Mouse (Mus musculus) liver, adult (tissue): ENCODE data around the gene Hinfp.

Experiments used
- GATA4 ChIP-seq: IDR thresholded peaks from 2 replicates; pipeline ENCODE4 v1.6.1; 2014; ENCODE audit warnings: mild to moderate bottlenecking, low read length; ENCODE audit not compliant: insufficient replicate concordance

Hinfp gene

DNA sequence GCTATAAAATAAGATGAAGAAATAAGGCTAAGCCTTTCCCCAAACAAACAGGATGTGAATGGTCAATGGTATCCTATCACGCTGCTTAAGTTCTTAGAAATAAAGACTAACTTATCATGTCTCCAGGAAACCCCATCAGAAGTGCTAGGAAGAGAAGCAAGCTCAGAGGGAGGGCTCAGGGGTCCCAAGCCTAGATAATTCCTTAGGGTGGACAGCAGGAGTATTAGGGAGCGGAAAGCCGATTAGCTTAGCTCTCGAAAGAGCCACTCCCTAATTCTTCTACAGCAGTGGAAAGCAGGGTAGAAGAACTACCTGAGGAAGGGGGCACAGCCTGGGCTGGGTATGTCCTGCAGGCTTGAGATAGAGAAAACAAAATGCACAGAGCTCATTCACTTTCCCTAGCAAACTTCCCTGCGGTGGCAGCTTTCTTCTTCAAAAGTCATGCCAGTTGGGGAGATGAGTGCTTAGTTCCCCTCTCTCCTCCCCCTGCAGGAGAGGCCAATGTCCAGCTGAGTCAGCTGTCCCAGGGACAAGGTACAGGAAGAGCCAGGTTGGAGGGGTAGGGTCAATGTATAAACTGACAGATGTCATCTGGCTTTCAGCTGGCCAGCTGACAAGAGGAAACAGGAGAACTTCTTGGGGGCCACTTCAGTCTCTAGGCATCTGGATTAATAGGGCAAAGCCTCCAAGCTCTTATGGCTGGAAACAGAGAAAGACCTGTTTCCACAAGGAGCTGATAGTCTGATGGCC, 12.8 kb upstream of the Hinfp start:
- no peak for TF ChIP-seq GATA4

- no peak for TF ChIP-seq GATA4
Observed at GRCm38 (mm10) chr9:44317452-44317851, 12.0 kb upstream of the Hinfp start.

DNA sequence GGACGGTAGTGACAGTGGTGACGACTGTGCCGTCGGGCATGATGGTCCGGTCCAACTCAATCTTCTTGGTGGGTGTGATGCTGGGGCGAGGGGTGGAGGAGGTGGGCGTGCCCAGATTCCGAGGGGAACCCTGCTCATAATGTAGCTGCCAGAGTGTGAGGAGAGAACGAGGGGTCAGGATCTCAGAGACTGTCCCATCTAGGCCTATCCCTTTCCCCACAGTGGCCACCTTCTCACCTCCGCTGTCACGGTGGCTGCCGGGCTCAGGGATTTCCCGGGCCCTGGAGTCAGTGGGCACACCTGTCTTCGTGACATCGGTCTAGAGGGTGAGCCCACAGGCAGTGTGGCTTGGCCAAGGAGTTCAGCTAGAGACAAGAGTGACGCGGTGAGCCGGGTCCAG, 9.4 kb upstream of the Hinfp start:
- TF ChIP-seq GATA4, result no peak

- no peak for TF ChIP-seq GATA4
Observed at GRCm38 (mm10) chr9:44314257-44314547, 8.7 kb upstream of the Hinfp start.

DNA sequence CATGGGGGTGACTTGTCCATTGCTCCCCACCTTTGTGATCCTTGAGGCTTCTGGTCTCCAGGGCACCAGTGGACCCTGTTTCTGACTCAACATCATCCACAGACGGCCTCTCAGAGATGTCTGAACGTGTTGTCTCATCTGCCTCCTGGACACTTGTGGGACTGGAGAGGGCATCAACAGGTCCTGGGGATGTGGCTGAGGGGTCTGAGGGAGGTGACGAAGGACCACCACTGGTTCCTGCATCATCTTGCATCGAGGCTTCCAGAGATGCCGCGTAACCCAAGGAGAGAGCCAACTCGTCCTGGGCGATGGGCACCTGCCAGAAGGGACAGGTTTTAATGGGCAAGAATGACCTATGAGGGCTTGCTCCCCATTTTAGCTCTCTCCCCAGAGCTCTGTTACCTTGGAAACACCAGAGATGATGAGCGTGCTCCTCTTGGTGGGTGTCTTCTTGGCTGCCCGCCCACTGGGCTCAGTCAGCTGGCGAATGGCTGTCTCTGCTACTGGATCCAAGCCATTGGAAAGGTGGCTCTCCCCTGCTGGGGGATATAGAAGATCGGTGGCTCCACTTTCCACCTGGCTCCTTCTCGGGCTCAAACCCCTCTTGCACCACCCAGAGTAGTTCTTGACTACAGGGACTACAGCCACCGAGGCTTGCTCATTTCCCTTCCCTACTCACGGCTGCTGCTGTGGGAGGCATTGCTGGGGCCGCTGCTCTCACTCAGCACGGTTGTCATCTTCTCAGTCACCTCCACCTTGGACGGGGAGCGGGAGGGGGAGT, 8.2 kb upstream of the Hinfp start:
- TF ChIP-seq GATA4, result no peak

- no peak for TF ChIP-seq GATA4
Observed at GRCm38 (mm10) chr9:44311136-44312134, 6.0 kb upstream of the Hinfp start.

DNA sequence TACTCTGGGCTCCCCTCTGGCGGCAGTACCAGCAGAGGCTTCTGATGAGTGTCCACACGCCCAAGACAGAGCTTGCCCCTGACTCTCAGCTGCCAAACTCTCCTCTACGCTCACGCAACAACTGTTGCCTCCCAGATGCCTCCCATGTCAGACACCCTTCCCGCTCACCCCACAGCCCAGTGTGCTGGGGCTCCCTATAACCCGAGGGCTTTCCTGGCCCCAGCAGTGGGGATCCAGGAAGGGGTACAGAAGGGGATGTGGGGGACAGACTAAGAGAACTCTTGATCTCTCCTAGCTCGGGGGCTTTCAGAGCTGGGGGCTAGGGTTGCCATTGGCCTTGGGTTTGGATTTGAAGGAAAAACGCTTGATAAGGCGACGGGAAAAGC, 5.3 kb upstream of the Hinfp start:
- TF ChIP-seq GATA4, result no peak

DNA sequence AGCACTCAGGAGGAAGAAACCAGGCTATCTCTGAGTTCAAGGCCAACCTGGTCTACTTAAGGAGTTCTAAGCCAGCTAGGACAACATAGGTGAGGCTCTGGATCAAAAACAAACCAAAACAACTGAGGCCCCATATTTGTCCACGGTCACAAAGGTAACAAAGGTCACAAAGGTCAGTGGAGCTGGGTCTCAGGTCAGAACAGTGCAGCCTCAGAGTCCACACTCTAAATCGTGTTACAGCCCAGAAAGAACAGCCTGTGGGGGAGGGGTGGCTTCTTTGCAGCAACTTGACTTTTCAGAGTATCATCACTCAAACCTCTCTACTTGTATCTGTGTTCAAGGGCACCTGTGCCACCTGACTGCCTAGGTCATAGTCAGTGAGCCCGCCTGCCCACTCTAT, 4.3 kb upstream of the Hinfp start:
- no peak for TF ChIP-seq GATA4

DNA sequence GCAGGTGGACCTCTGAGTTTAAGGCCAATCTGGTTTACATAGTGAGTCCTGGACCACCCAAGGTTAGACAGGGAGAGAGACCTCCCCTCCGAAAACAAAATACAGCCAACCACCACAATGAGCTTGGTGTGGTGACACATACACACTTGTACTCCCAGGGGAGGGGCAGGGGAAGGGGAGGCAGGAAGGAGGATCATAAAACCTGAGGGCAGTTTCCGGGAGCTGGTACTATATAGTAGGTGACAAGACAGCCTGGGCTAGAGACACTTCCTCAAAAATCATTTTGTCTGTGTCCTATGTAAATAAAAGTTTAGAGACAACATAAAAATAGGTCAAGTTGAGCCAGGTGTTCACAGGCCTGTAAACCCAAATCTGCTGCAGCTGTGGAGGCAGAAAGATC, 1.8 kb upstream of the Hinfp start:
- TF ChIP-seq GATA4, result no peak

- no peak for TF ChIP-seq GATA4
Observed at GRCm38 (mm10) chr9:44306532-44306931, 1.1 kb upstream of the Hinfp start.

DNA sequence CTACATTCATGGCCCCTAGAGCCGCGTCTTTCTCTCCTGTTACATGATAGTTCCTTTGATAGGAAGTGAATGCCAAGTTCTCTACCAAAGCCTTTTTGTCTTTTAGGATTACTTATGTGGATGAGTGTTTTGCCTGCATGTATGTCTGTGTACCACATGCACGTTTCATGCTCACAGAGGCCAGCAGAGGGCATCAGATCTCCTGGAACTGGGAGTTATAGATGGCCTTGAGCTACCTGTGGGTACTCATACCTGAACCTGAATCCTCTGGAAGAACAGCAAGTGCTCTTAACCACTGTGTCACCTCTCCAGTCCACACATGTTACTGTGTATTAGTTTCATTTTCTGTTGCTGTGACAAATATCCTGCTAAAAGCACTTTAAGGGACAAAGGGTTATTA, 13.0 kb downstream of the Hinfp start:
- TF ChIP-seq GATA4, result no peak

DNA sequence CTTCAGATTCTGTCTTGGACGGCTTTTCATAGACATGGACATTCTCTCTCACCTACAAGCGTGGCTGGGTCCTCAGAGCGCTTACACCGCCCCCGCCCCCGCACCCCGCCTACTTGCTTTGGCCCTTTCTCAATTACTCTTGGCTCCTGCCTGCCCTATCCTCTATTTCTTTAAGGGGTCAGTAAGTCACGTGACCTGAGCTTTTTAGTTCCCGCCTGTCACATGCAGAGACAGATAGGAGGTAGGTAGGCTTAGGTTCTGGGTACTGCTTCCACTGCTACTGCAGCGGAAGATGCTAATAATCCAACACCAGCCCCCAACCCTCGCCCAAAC, 16.5 kb downstream of the Hinfp start:
- no peak for TF ChIP-seq GATA4

GRCm38 (mm10) chr9:44288076-44288958, 17.2 kb downstream of the Hinfp start, which contains the start of gene Abcg4:
Gene Abcg4 (minus strand): TSS chr9:44288615.
- TF ChIP-seq GATA4, result no peak

- TF ChIP-seq GATA4, result no peak
Observed at GRCm38 (mm10) chr9:44287401-44288075, 17.9 kb downstream of the Hinfp start.
